Mouse (Mus musculus): ENCODE data around the gene Kdm1a.

- no peak for TF ChIP-seq POLR2A (IDR thresholded peaks at IDR 0.05; ENCODE audit: insufficient read depth, low read length)
- no peak for TF ChIP-seq CTCF (IDR thresholded peaks at IDR 0.05; ENCODE audit: low read depth, low read length)
Measured at GRCm38 (mm10) chr4:136637563-136638229, 35.2 kb upstream of the Kdm1a start.
